Mouse (Mus musculus) embryonic facial prominence, embryonic 11.5 days (tissue): ENCODE results near the gene Clec18a. TPM values are rescaled to one million over a fixed set of nuclear protein-coding genes. Genes with fewer than 3 reads are reported as not detected.
"Not testable (repeated sequence)": the region's sequence is repeated elsewhere in the genome, so short reads cannot be mapped to it uniquely, and the experiment has no call there.

Source experiments
- ATAC-seq: fragments of 200-750 bp; cut with Nextera tagmentation; replicated peaks from 2 replicates; pipeline ENCODE4 v1.8.0; 2017; ENCODE audit warnings: low read depth; ENCODE audit not compliant: insufficient number of reproducible peaks, low FRiP score, low TSS enrichment
- DNase-seq: peaks from one replicate; pipeline ENCODE4 v3.0.0-alpha.2; 2015; ENCODE audit warnings: low spot score
- H3K27ac ChIP-seq: fragments of 300-500 bp; sonication (generic); replicated peaks from 2 replicates; pipeline ENCODE4 v1.5.1; 2014; ENCODE audit warnings: mild to moderate bottlenecking, low read depth, low read length, control low read depth
- H3K27me3 ChIP-seq: fragments of 300-500 bp; sonication (generic); 2 replicates; pipeline ENCODE4 v1.6.1; 2014; ENCODE audit warnings: mild to moderate bottlenecking, low read length, moderate library complexity, mixed read lengths; ENCODE audit not compliant: control insufficient read depth, insufficient read depth
- H3K36me3 ChIP-seq: fragments of 300-500 bp; sonication (generic); replicated peaks from 2 replicates; pipeline ENCODE4 v1.6.1; 2014; ENCODE audit warnings: low read depth, mild to moderate bottlenecking, low read length, moderate library complexity, mixed read lengths; ENCODE audit not compliant: control insufficient read depth, insufficient read depth
- H3K4me1 ChIP-seq: fragments of 300-500 bp; sonication (generic); 2 replicates; pipeline ENCODE4 v1.6.1; 2014; ENCODE audit warnings: low read length, mixed read lengths; ENCODE audit not compliant: control insufficient read depth, insufficient read depth
- H3K4me2 ChIP-seq: fragments of 300-500 bp; sonication (generic); 2 replicates; pipeline ENCODE4 v1.6.1; 2014; ENCODE audit warnings: low read depth, mild to moderate bottlenecking, control low read depth, low read length, moderate library complexity
- H3K4me3 ChIP-seq: fragments of 300-500 bp; sonication (generic); 2 replicates; pipeline ENCODE4 v1.5.1; 2014; ENCODE audit warnings: low read depth, low read length, control low read depth
- H3K9ac ChIP-seq: fragments of 300-500 bp; sonication (generic); replicated peaks from 2 replicates; pipeline ENCODE4 v1.6.1; 2014; ENCODE audit warnings: mild to moderate bottlenecking, control low read depth, low read length
- H3K9me3 ChIP-seq: fragments of 300-500 bp; sonication (generic); replicated peaks from 2 replicates; pipeline ENCODE4 v1.6.1; 2016; ENCODE audit warnings: mild to moderate bottlenecking, low read length, inconsistent platforms, mixed read lengths; ENCODE audit not compliant: control insufficient read depth
- WGBS: fragments of 180-500 bp; shearing (Covaris S2); extraction: QIAGEN DNeasy Blood & Tissue Kit; methylation state at CpG from one replicate; pipeline ENCODE4 v1.1.7; 2014; 5-methylcytosine and 5-hydroxymethylcytosine counted together
- polyA plus RNA-seq: library from polyadenylated mRNA; unstranded; fragments of >200 nt; fragmentation: Nextera tagmentation; extraction: Ambion mirVana; gene quantifications from 2 replicates; pipeline ENCODE4 v1.2.1, GENCODE M21; 2014

Gene Clec18a
- polyA plus RNA-seq, 1 experiment from 2014 or later = 2.2 TPM

GRCm38 (mm10) chr8:111034276-111034675 is 58.0 kb downstream of the Clec18a start:
- peak overlapping the region; percentile 62 for H3K4me2 ChIP-seq
- DNase-seq (peak; percentile 50), ATAC-seq (peak; percentile 20; the same call in 1 of the 2 replicates)
- peaks cover 2% of the 10 kb centered on the region for H3K36me3 ChIP-seq
- peak overlapping the region; percentile 31; the same call in 1 of the 2 replicates for H3K27ac ChIP-seq
- H3K9ac ChIP-seq = peak overlapping the region; percentile 74
- no peaks in the 10 kb centered on the region for H3K9me3 ChIP-seq
- H3K27me3 ChIP-seq = no peaks in the 10 kb centered on the region
- H3K4me1 ChIP-seq = no peaks in the 10 kb centered on the region; the same call in 1 of the 2 replicates
- 22% methylated on average over 12 of the region's 12 CpGs for WGBS
- H3K4me3 ChIP-seq = peak overlapping the region; percentile 77

GRCm38 (mm10) chr8:111033482-111034215 is 58.6 kb downstream of the Clec18a start:
- H3K36me3 ChIP-seq = peaks cover 2% of the 10 kb centered on the region
- peak overlapping the region; percentile 62 for H3K4me2 ChIP-seq
- WGBS = 5% methylated on average over 37 of the region's 37 CpGs
- ATAC-seq (peak; percentile 99), DNase-seq (peak; percentile 100)
- H3K27ac ChIP-seq = peak overlapping the region; percentile 31; the same call in 1 of the 2 replicates
- H3K9me3 ChIP-seq = no peaks in the 10 kb centered on the region
- no peaks in the 10 kb centered on the region; the same call in 1 of the 2 replicates for H3K4me1 ChIP-seq
- H3K27me3 ChIP-seq = no peaks in the 10 kb centered on the region
- H3K9ac ChIP-seq = peak overlapping the region; percentile 74
- peak overlapping the region; percentile 77 for H3K4me3 ChIP-seq

- H3K4me2 ChIP-seq = peak within 1 kb of the TSS; percentile 62
These were observed 59.3 kb downstream of the Clec18a start, which contains the start of gene Aars for GRCm38 (mm10) chr8:111032916-111033315. Gene Aars, plus strand, starts transcription at chr8:111033144.

GRCm38 (mm10) chr8:111031572-111031971 is 60.7 kb downstream of the Clec18a start, which contains the start of gene Ddx19b:
Gene Ddx19b, minus strand, starts transcription at chr8:111031751.
- 94% methylated on average over 19 of the region's 19 CpGs for WGBS
- Histone ChIP-seq H3K27ac (no peak within 1 kb of the TSS), H3K36me3 (no peaks in the 10 kb centered on the region; the same call in 1 of the 2 replicates), H3K9ac (no peak within 1 kb of the TSS), H3K4me2 (no peak within 1 kb of the TSS), H3K9me3 (no peaks in the 10 kb centered on the region), H3K27me3 (no peaks in the 10 kb centered on the region), H3K4me3 (no peak within 1 kb of the TSS), H3K4me1 (no peaks in the 10 kb centered on the region; the same call in 1 of the 2 replicates)
- DNase-seq (no peak), ATAC-seq (no peak)

More at GRCm38 (mm10) chr8:111032916-111033315, 59.3 kb downstream of the Clec18a start, which contains the start of gene Aars:
- peak within 1 kb of the TSS; percentile 74 for H3K9ac ChIP-seq
- peak within 1 kb of the TSS; percentile 77 for H3K4me3 ChIP-seq
- H3K4me1 ChIP-seq = no peaks in the 10 kb centered on the region; the same call in 1 of the 2 replicates
- H3K27me3 ChIP-seq = no peaks in the 10 kb centered on the region
- 94% methylated on average over 7 of the region's 7 CpGs for WGBS
- peaks cover 2% of the 10 kb centered on the region for H3K36me3 ChIP-seq
- ATAC-seq = no peak
- peak within 1 kb of the TSS; percentile 31; the same call in 1 of the 2 replicates for H3K27ac ChIP-seq
- no peak for DNase-seq
- H3K9me3 ChIP-seq = no peaks in the 10 kb centered on the region

GRCm38 (mm10) chr8:111030045-111030444 is 62.2 kb downstream of the Clec18a start:
- Histone ChIP-seq H3K4me2 (no peak overlapping the region), H3K27ac (no peak overlapping the region), H3K36me3 (no peaks in the 10 kb centered on the region), H3K9ac (no peak overlapping the region), H3K4me3 (no peak overlapping the region), H3K4me1 (no peaks in the 10 kb centered on the region), H3K9me3 (no peaks in the 10 kb centered on the region), H3K27me3 (no peaks in the 10 kb centered on the region)
- no peak for ATAC-seq
- WGBS = 83% methylated on average over 6 of the region's 6 CpGs
- no peak for DNase-seq

- ATAC-seq = no peak
- Histone ChIP-seq H3K27ac (no peak overlapping the region), H3K4me1 (no peaks in the 10 kb centered on the region), H3K27me3 (no peaks in the 10 kb centered on the region), H3K4me3 (no peak overlapping the region), H3K9ac (no peak overlapping the region), H3K36me3 (no peaks in the 10 kb centered on the region), H3K4me2 (no peak overlapping the region), H3K9me3 (no peaks in the 10 kb centered on the region)
- 51% methylated on average over 4 of the region's 4 CpGs for WGBS
- no peak for DNase-seq
These were observed 62.6 kb downstream of the Clec18a start for GRCm38 (mm10) chr8:111029589-111029988.

- peak overlapping the region; percentile 61 for H3K4me3 ChIP-seq
- DNase-seq (peak; percentile 83), ATAC-seq (peak; percentile 89)
- H3K36me3 ChIP-seq = no peaks in the 10 kb centered on the region
- H3K27me3 ChIP-seq = no peaks in the 10 kb centered on the region
- H3K9ac ChIP-seq = peak overlapping the region; percentile 80
- no peaks in the 10 kb centered on the region for H3K9me3 ChIP-seq
- under 1% methylated on average over 31 of the region's 31 CpGs for WGBS
- no peak overlapping the region for H3K27ac ChIP-seq
- H3K4me2 ChIP-seq = peak overlapping the region; percentile 55
- no peaks in the 10 kb centered on the region for H3K4me1 ChIP-seq
These were observed 64.8 kb downstream of the Clec18a start for GRCm38 (mm10) chr8:111027391-111027937.

GRCm38 (mm10) chr8:111026609-111027008 is 65.6 kb downstream of the Clec18a start:
- H3K27ac ChIP-seq, H3K4me1 ChIP-seq, H3K4me3 ChIP-seq, H3K9me3 ChIP-seq, DNase-seq, H3K9ac ChIP-seq, H3K27me3 ChIP-seq, ATAC-seq, H3K4me2 ChIP-seq, H3K36me3 ChIP-seq: not testable (repeated sequence)
- WGBS = 82% methylated on average over 1 of the region's 2 CpGs
